Mouse (Mus musculus): ENCODE results near the gene 1700022I11Rik. TPM values are rescaled to one million over a fixed set of nuclear protein-coding genes. Genes with fewer than 3 reads are reported as not detected.
"Not testable (repeated sequence)": the region's sequence is repeated elsewhere in the genome, so short reads cannot be mapped to it uniquely, and the experiment has no call there.

The 1700022I11Rik gene
- polyA plus RNA-seq, 1 experiment from 2014 or later = 1.7 TPM

GRCm38 (mm10) chr4:42973868-42974267 is 4.5 kb downstream of the 1700022I11Rik start:
- 74% methylated on average over 5 of the region's 5 CpGs for WGBS
- H3K4me1 ChIP-seq = no peaks in the 10 kb centered on the region
- no peak overlapping the region for H3K4me3 ChIP-seq (replicated peaks)
- H3K36me3 ChIP-seq = peaks cover 7% of the 10 kb centered on the region; the same call in 1 of the 2 replicates
- no peak overlapping the region for H3K4me2 ChIP-seq
- H3K27me3 ChIP-seq (replicated peaks) = no peaks in the 10 kb centered on the region
- no peak overlapping the region for H3K27ac ChIP-seq
- ATAC-seq (ENCODE audit: insufficient read depth, low FRiP score, low read depth) = no peak
- H3K9ac ChIP-seq = no peak overlapping the region
- H3K9me3 ChIP-seq = no peaks in the 10 kb centered on the region

DNA sequence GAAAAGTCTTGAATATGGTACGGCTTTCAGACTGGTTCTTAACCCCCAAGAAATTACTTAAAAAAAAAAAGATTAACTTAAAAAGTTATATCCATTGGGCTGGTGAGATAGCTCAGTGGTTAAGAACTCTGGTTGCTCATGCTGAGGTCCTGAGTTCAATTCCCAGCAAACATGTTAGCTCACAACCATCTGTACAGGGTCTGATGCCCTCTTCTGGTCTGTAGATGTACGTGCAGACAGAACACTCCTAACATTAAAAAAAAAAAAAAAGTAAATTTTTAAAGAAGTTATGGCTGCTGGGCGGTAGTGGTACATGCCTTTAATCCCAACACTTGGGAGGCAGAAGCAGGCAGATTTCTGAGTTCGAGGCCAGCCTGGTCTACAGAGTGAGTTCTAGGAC is 8.7 kb downstream of the 1700022I11Rik start:
- ATAC-seq (ENCODE audit: insufficient read depth, low FRiP score, low read depth) = no peak
- WGBS = 91% methylated on average over 4 of the region's 4 CpGs
- Histone ChIP-seq H3K9me3 (no peaks in the 10 kb centered on the region), H3K27ac (no peak overlapping the region), H3K4me1 (no peaks in the 10 kb centered on the region), H3K4me3 (replicated peaks) (no peak overlapping the region), H3K36me3 (peaks cover 20% of the 10 kb centered on the region; the same call in 1 of the 2 replicates), H3K4me2 (no peak overlapping the region), H3K27me3 (replicated peaks) (no peaks in the 10 kb centered on the region), H3K9ac (no peak overlapping the region)

DNA sequence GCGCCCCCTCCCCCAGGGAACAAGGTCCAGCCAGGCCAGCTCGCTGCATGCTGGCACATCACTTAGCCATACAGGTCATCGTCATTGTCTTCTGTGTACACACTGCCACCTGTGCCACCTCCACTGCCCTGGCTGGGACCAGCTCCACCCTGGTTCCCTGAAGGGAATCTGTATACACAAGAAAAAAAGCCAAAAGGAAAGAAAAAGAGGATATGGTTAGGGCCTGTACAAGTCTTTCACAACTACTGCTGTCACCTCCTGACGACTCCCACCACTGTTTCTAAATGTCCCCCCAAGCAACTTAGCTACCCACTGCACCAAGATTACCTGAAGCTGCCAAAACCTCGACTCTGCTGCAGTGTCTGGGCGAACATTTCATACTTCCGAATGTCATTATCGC is 11.1 kb downstream of the 1700022I11Rik start:
- not testable (repeated sequence) for H3K9ac ChIP-seq; H3K4me1 ChIP-seq; H3K27me3 ChIP-seq (replicated peaks); H3K27ac ChIP-seq; H3K4me2 ChIP-seq; H3K4me3 ChIP-seq (replicated peaks); H3K9me3 ChIP-seq; ATAC-seq (ENCODE audit: insufficient read depth, low FRiP score, low read depth)
- peaks cover 40% of the 10 kb centered on the region for H3K36me3 ChIP-seq
- 89% methylated on average over 8 of the region's 8 CpGs for WGBS

- WGBS = 65% methylated on average over 1 of the region's 1 CpGs
- H3K27me3 ChIP-seq (replicated peaks) = no peaks in the 10 kb centered on the region
- no peak overlapping the region for H3K4me2 ChIP-seq
- H3K27ac ChIP-seq = no peak overlapping the region
- no peaks in the 10 kb centered on the region for H3K4me1 ChIP-seq
- H3K9me3 ChIP-seq = no peaks in the 10 kb centered on the region
- H3K4me3 ChIP-seq (replicated peaks) = no peak overlapping the region
- peaks cover 71% of the 10 kb centered on the region for H3K36me3 ChIP-seq
- H3K9ac ChIP-seq = no peak overlapping the region
- ATAC-seq (ENCODE audit: insufficient read depth, low FRiP score, low read depth) = no peak
Observed at GRCm38 (mm10) chr4:42988296-42988695, 18.9 kb downstream of the 1700022I11Rik start.

DNA sequence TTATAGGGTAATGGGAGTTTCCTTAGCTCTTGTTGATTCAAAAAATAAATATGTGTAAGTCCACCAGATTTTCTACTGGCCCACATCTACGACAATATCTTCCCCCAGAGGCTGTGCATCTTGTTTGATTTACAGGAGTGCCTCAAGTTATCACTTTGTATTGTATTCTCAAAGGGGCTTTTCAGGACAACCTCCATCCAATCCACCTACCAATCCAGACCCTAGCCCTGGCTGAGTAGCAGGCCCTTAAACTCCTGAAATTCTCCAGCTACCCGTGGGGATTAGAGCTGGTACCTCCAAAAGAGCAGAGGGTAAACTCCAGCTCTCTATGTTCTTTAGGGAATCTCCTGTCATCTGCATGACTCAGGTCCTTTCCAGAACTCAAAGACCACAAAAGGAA is 28.6 kb downstream of the 1700022I11Rik start:
- no peak overlapping the region for H3K9ac ChIP-seq
- peak overlapping the region; percentile 60 for H3K4me2 ChIP-seq
- 46% methylated on average over 2 of the region's 2 CpGs for WGBS
- H3K27me3 ChIP-seq (replicated peaks) = no peaks in the 10 kb centered on the region
- H3K4me1 ChIP-seq = peaks cover 9% of the 10 kb centered on the region
- no peak overlapping the region for H3K27ac ChIP-seq
- no peak for ATAC-seq (ENCODE audit: insufficient read depth, low FRiP score, low read depth)
- no peaks in the 10 kb centered on the region for H3K9me3 ChIP-seq
- peaks cover 16% of the 10 kb centered on the region for H3K36me3 ChIP-seq
- H3K4me3 ChIP-seq (replicated peaks) = peak overlapping the region; percentile 67

DNA sequence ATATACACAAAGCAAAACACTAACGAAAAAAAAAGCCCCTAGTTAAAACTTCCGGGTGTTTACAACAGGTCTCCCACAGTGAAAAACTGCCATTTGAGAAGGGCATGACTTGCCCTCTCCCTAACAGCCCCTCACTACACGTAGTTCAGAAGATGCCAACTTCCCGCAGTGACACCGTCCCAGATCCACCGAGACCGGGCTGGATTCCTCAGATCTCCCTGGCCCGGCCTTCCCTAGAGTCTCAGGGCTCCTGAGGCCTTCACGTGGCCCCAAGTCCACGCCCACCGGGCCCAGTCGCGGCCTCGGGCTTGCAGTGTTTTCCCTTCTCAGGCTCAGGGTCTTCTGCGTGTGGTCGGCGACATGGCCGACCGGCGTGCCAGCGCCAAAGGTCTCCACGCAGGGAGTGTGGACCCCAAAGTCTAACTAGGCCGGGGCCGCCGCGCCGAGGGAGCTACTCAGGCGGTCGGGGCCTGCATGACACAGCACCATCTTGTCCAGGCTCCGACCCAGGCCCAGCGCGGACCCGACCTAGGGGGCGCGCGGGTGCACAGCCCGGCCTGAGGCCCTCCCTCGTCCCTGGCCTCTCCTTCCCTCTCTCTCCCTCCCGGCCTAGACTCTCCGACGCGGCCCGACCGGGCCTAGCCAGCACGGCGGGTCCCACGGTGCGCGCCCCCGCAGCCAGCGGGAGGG is 30.2 kb downstream of the 1700022I11Rik start:
- H3K9ac ChIP-seq = peak overlapping the region; percentile 97
- H3K4me2 ChIP-seq = peak overlapping the region; percentile 60
- peak overlapping the region; percentile 99 for H3K27ac ChIP-seq
- H3K4me1 ChIP-seq = peaks cover 9% of the 10 kb centered on the region
- no peaks in the 10 kb centered on the region for H3K9me3 ChIP-seq
- under 1% methylated on average over 51 of the region's 51 CpGs for WGBS
- H3K4me3 ChIP-seq (replicated peaks) = peak overlapping the region; percentile 67
- no peaks in the 10 kb centered on the region for H3K27me3 ChIP-seq (replicated peaks)
- H3K36me3 ChIP-seq = peaks cover 6% of the 10 kb centered on the region; the same call in 1 of the 2 replicates
- ATAC-seq (ENCODE audit: insufficient read depth, low FRiP score, low read depth) = peak; percentile 70

GRCm38 (mm10) chr4:43000141-43000986 is 31.0 kb downstream of the 1700022I11Rik start, which contains the start of gene Vcp:
Gene Vcp (minus strand): TSS chr4:43000507.
- Histone ChIP-seq H3K27ac (peak within 1 kb of the TSS; percentile 99), H3K9ac (peak within 1 kb of the TSS; percentile 97), H3K4me2 (peak within 1 kb of the TSS; percentile 60), H3K4me3 (replicated peaks) (peak within 1 kb of the TSS; percentile 67)
- ATAC-seq (ENCODE audit: insufficient read depth, low FRiP score, low read depth) = peak; percentile 98
- not testable (repeated sequence) for H3K36me3 ChIP-seq; H3K27me3 ChIP-seq (replicated peaks); H3K9me3 ChIP-seq; H3K4me1 ChIP-seq
- WGBS = under 1% methylated on average over 51 of the region's 56 CpGs

- Histone ChIP-seq H3K4me3 (replicated peaks) (no peak overlapping the region), H3K4me1 (peaks cover 9% of the 10 kb centered on the region), H3K9ac (no peak overlapping the region), H3K36me3 (no peaks in the 10 kb centered on the region), H3K9me3 (no peaks in the 10 kb centered on the region), H3K27me3 (replicated peaks) (no peaks in the 10 kb centered on the region), H3K4me2 (no peak overlapping the region), H3K27ac (no peak overlapping the region)
- ATAC-seq (ENCODE audit: insufficient read depth, low FRiP score, low read depth) = no peak
- 87% methylated on average over 2 of the region's 2 CpGs for WGBS
Observed at GRCm38 (mm10) chr4:43001272-43001671, 31.9 kb downstream of the 1700022I11Rik start.

DNA sequence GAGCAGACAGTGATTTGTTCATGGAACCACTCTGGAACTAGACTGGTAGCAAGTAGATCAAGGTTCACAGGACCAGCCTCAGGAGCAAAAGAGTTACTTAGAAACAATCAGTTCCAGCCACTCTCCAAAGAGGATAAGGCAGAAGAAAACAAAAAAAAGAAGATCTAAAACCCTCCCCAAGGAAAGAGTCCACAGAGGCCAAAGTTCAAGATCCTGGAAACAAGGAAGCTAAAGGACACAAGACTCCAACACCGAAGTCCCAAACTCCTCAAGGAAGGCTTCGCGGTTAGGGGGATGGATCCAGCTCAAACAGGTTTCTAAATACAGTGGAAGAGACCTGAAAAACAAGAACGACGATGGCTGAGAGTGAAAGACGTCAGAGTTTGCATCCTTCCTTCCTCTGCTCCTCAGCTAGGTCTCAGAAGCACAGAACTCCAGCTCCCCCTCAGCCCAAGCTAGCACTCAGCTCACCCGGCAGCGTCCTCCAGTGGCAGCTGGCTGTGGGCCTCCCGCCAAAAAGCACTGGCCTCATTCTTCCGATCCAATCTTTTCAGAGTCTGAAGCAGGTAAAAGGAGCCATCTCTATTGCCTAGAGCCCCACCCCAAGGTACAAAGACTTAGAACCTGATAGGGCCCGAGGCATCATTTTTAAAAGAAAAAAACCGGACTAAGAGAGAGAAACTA is 33.5 kb downstream of the 1700022I11Rik start:
- Histone ChIP-seq H3K4me1 (peaks cover 7% of the 10 kb centered on the region), H3K36me3 (no peaks in the 10 kb centered on the region), H3K4me2 (no peak overlapping the region), H3K9me3 (no peaks in the 10 kb centered on the region), H3K4me3 (replicated peaks) (no peak overlapping the region), H3K9ac (no peak overlapping the region), H3K27me3 (replicated peaks) (no peaks in the 10 kb centered on the region), H3K27ac (no peak overlapping the region)
- no peak for ATAC-seq (ENCODE audit: insufficient read depth, low FRiP score, low read depth)
- WGBS = 79% methylated on average over 12 of the region's 12 CpGs

DNA sequence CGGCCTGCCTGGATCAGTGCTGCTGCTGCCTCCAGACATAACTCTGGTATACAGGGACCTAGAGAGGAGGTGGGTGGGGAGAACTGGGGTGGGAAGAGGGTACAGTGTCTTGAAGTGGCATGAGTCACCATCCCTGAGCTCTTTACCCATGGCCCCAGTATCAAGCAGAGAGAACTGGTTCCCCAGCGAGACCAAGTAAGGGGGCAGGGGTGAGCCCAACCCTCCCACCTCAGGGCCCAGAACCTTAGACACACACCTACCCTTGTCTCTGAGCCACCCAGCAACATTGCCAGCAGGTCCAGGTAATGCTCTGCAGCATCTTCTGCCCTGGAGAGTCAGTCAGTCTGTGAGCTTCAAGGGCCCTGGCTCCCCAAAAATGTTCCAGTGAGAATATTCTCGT is 35.5 kb downstream of the 1700022I11Rik start:
- Histone ChIP-seq H3K9ac (no peak overlapping the region), H3K4me1 (peaks cover 12% of the 10 kb centered on the region; the same call in 1 of the 2 replicates), H3K9me3 (no peaks in the 10 kb centered on the region), H3K36me3 (no peaks in the 10 kb centered on the region), H3K4me2 (no peak overlapping the region), H3K27ac (no peak overlapping the region), H3K4me3 (replicated peaks) (no peak overlapping the region), H3K27me3 (replicated peaks) (no peaks in the 10 kb centered on the region)
- ATAC-seq (ENCODE audit: insufficient read depth, low FRiP score, low read depth) = no peak
- 91% methylated on average over 3 of the region's 3 CpGs for WGBS

DNA sequence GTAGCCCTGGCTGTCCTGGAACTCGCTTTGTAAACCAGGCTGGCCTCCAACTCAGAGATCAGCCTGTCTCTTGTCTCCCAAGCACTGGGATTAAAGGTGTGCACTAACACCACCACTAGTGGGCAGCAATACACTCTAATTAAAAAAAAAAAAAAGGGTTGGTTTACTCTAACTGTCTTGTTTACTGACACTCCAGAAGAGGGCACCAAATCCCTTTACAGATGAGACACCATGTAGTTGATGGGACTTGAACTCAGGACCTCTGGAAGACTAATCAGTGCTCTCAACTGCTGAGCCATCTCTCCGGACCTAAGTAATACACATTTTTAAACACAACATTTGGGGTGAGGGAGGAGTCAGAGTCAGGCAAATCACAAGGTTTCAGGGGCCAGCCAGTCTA is 36.4 kb downstream of the 1700022I11Rik start:
- H3K27me3 ChIP-seq (replicated peaks) = no peaks in the 10 kb centered on the region
- no peak overlapping the region for H3K27ac ChIP-seq
- H3K4me3 ChIP-seq (replicated peaks) = no peak overlapping the region
- ATAC-seq (ENCODE audit: insufficient read depth, low FRiP score, low read depth) = no peak
- no peaks in the 10 kb centered on the region for H3K9me3 ChIP-seq
- H3K4me2 ChIP-seq = no peak overlapping the region
- WGBS = 58% methylated on average over 2 of the region's 2 CpGs
- H3K36me3 ChIP-seq = no peaks in the 10 kb centered on the region
- H3K9ac ChIP-seq = no peak overlapping the region
- peaks cover 12% of the 10 kb centered on the region; the same call in 1 of the 2 replicates for H3K4me1 ChIP-seq
